Mouse (Mus musculus) lung, postnatal 0 days (tissue): ENCODE results near the gene Sumo3.

Experiments used
- CTCF ChIP-seq: IDR thresholded peaks from 2 replicates; pipeline ENCODE4 v1.5.1; 2016; ENCODE audit warnings: antibody characterized with exemption, mild to moderate bottlenecking
- EP300 ChIP-seq: IDR thresholded peaks from 2 replicates; pipeline ENCODE4 v1.6.1; 2016; ENCODE audit warnings: antibody characterized with exemption, mild to moderate bottlenecking, control low read depth

DNA sequence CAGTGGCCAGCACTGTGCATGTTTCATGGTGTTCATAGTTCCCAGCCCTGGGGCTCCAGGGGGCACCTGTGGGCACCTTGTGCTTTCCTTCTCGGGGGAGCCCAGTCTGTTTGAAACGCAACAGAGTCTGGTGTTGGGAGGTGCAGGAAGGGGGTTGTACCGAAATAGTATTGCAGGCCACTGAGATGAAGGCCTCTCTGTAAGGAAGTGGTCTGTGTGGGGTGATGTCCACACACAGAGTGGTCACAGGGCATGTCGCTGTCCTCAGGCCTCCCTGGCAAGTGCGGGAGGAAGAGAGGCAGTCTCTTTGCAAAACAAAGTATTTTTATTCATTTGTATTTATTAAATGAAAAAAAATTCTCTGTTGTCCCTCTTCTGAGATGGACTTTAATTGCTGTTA is 39.7 kb downstream of the Sumo3 start:
- TF ChIP-seq CTCF (no peak), EP300 (no peak)
